Mouse (Mus musculus): ENCODE data around the gene Snrnp70.

DNA sequence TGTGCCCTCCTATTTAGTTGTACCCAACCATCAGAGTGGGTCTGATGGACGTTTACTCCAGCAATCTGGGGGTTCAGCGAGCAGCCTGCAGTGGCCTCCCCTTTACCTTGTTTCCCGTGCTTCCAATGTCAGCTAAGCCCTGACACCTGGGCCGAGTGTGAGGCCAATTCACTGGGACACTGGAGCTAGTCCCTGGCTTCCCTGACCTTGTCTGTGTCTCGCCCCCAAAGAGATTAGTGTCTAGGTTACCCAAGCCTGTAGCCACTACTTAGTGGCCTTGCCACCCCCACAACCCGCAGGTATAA, 25.0 kb upstream of the Snrnp70 start, which contains the start of gene Lhb:
- TF ChIP-seq GATA1 (IDR thresholded peaks at IDR 0.05; ENCODE audit: borderline replicate concordance, low read length), result no peak
- no peak for TF ChIP-seq FLI1 (IDR thresholded peaks at IDR 0.05; ENCODE audit: low read length)
